Mouse (Mus musculus) inflammation-experienced regulatory T-cells, adult 6 months (primary cell): ENCODE data around the gene Nrd1. TPM values are rescaled to one million over a fixed set of nuclear protein-coding genes. Genes with fewer than 3 reads are reported as not detected.

ENCODE experiments used
- ATAC-seq: one replicate; pipeline ENCODE4 v1.8.0; 2017
- polyA plus RNA-seq, 3 experiments: library from polyadenylated mRNA; unstranded; fragments of 100-300 nt; shearing (Covaris generic); gene quantifications; one replicate each; pipeline ENCODE4 v1.2.1; 2017

The Nrd1 gene
- polyA plus RNA-seq, result 10 to 100 TPM; 45.7 to 77.6 (median 58.3) TPM

DNA sequence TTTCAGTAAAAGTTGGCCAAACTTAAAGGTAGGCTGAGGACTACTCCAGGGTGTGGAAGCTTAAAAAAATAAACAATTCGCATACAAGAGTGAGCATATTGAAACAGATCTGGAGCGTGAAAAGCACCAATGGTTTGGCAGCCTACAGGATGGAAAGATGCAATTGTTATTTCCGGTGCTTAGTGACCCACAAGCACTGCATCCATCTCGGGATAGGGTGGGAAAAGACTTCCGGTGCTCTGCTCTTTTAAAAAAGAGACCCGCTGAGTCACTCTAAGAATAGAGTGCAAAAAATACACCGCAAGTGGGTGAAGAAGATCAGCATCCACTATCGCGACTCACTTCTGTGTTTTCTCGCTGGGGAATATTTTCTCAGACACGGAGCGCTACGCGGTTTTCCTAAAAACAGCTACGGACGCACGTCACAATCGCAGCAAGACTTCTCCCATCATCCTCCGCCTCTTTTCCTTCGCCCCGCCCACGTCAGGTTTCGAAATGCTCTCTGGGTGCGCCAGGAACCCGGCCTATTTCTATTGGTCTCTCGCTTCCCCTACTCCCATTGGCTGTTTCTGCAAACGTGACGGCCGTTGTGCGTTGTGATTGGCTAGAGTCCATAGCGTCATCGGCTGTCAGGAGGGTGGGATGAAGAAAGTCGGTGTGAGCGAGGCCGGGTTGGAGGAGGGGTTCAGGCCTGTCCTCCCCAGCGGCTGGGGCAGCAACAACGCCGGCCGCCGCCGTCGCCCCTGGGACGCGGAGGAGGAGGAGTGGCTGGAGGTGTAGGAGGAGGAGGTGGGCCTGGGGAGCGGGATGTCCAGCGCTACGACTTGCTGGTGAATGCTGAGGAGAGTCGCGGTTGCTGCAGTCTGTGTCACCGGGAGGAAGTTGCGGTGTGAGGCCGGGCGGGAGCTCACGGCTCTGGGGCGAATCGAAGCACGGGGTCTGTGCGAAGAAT, at the start of gene Nrd1:
TSS of gene Nrd1 (plus strand) at position 657 of the 952 bp plus-strand sequence.
- ATAC-seq, result peak; percentile 94

DNA sequence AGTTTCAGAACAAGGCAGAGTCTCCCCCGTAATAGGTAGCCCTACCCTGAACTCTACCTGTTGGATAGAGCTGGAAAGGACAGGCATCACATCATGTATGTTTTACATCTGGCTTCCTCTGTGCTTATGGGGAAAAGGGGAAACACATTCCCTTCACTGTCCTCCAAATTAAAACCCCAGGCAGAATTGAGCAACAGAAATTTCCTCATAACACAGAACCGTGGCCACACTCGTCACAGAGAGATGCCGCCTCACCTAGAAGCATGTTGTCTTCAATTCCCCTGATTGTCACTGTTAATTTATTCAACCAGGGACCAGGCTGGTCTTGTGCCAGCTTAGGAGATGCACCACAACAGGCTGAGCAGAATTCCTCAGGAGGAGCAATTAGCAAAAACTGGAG, 48.8 kb upstream of the Nrd1 start:
- no peak for ATAC-seq

DNA sequence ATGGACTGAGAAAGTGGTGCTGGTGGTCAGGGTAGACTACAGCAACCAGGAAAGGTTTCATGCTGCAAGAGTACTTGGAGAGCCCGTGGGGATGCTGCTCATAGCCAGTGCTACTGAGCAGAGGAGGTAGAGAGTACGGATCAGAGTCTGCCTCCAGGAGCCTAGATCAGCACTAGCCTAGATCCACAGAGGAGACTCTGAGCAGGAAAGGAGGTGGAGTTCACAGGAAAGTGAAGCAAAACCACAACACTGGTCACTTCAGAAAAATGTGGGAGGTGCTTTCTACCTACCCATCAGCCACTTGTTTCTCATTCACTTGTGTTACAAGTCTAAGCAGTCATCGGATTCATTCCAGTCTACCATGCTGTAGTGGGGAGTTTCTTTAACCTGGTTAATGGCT, 40.8 kb upstream of the Nrd1 start:
- ATAC-seq, result no peak

DNA sequence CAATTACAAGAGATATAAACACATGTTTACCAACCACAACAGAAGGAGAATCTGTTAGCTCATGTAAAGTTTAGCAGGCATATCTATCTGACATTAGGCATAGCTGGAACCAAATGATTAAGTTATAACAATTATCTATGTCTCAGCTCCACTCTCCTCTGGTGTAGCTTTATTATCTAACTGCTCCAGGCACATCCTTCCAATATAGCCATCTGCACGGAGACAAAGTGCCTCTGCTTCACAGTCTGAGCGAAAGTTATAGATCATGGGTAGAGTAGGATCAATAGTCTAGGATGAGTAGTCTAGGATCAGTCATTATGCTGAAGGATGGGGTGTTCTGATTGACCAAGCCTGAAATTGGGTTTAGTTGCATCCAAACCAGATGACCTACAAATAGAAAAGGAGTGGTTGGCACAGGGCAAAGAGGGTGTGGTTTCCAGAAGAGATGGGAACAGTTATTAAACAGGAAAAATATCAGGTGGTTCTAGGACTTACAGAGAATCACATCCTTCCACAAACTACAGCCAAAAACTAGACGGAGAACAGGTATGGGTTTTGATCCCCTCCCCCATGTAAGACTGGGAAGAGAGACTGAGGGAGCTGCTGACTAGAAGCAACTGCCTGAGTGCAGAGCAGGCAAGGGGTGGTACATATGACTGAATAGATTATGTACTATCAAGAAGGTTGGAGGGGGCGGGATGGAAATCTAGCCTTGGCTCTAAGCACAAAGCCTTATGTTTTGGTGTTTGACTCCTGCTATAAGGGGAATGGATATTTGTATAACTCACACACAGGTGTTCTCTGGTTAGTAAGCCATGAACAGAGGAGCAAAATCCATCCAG, 39.6 kb upstream of the Nrd1 start:
- no peak for ATAC-seq

DNA sequence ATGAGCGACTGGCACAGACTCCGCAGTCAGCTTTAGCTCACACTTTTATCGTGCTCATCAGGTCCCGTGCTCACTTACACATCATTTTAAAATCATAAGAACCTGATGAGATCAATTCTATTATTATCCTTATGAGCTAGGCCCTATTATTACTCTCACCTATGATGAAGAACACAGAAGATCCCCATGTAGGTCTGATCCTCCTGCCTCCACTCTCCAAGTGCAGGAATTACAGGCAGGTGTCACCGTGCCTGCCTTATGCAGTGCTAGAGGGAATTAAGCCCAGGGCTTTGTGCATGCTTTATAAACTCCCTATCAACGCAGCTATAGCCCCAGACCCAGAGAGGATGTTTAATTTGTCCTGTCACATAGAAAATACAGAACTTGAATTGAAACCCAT, 37.4 kb upstream of the Nrd1 start:
- no peak for ATAC-seq

DNA sequence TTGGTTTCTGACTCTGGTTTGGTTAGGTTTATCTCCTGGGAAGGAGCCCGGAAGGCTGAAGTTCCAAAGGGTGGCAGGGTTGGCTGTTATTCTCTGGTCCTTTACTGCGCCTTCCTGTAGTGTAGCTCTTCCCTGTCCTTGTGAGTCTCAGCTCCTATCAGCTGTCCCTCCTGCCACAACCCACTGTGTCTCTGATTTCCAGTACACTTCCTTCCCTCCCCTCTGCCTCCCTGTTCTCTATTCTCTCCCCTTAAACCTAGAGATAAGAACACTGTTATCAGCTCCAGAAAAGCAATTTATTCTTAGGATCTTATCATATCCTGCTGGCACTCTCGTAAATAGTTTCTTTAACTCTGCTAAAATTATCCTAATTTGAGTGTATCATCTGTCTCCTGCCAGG, 30.9 kb upstream of the Nrd1 start:
- no peak for ATAC-seq

DNA sequence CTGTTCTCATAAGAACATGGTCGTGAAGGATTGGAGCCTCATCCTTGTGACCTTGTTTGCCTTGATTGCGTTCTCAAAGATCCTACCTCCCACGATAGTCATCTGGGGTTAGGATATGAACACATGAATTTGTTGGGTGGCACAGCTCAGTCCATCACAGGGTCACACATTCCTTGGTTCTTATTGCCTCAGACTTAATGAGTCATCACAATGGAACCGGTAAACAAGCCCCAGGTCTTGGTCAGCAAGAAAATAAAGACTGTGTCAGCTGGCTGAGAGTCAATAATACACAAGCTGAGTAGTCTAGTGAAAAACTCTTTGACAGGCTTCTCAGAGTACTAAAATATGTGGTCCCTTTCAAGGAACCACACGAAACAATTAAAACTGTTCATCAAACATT, 29.4 kb upstream of the Nrd1 start:
- ATAC-seq, result no peak

DNA sequence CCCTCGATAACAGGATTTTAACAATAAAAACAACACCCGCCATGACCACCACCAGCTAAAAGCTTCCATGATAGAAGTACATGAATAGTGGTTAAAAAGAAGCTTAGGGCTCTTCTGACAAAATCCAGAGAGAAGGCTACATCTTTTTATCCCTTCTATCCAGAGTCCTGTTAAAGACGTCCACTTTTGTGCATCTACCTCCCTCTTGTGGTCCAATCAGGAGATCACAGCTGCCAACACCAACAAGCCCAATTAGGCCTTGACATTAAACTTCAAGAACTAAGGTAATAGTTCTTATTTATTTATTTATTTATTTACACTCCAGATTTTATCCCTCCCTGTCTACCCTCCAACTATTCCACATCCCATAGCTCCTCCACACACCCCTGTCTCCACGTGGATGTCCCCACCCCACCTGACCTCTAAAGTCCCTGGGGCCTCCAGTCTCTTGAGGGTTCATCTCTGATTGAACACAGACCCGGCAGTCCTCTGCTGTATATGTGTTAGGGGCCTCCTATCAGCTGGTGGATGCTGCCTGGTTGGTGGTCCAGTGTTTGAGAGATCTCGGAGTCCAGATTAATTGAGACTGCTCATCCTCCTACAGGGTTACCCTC, 23.9 kb upstream of the Nrd1 start:
- ATAC-seq, result no peak

DNA sequence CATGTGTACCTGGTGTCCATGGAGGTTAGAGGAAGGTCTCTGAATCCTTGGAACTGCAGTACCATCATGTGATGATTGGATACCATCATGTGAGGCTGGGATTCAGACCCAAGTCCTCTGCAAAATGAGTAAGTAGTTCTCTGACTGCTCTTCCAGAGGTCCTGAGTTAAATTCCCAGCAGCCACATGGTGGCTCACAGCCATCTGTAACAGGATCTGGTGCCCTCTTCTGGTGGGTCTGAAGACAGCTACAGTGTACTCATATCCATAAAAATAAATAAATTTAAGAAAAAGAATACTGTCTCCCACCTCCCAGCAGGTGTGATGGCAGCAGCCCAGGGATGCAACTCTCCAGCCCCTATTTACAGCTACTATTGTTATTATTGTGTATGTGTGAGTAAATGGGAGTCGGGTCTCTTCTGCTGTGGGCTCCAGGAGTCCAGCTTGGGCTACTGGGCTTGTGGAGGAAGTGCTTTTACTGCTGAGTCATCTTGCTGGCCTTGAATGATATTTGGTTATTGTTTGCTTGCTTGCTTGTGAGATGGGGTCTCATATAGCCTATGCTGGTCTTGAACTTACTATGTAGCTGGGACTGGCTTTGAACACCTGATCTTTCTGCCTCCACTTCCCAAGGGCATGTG, 13.5 kb upstream of the Nrd1 start:
- ATAC-seq, result no peak

DNA sequence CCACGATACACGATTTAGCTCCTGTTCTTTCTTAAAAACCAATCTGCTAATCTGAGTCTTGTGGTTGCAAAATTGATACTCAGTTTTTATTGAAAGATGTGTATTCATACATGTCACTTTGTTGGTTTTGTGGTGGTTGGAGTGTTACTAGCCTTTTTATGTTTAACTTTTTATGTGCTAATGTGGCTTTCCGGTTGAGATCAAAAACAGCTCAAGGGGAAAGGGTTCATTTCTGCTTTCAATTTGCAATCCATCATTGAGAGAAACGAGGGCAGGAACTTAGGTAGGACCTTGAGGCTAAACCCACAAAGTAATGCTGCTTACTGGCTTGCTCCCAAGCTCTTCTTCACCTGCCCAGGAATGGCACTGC, 13.0 kb upstream of the Nrd1 start:
- peak; percentile 84 for ATAC-seq

DNA sequence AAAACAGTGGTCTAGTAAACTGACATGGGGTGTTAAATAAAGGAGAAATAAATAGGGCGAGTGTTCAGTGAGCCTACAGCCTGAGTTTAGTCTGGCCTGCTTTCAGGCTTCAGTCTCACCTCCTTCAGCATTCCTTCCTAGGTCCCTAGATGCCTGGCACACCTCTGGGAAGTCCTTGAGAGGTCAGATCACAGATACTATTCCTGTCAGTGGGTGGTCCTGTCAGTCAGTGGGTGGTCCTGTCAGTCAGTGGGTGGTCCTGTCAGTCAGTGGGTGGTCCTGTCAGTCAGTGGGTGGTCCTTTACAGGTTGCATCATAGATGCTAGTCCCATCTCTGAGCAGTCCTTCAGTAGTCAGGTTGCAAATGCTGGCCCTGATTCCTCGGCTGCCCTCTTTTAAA, 11.0 kb upstream of the Nrd1 start:
- no peak for ATAC-seq

DNA sequence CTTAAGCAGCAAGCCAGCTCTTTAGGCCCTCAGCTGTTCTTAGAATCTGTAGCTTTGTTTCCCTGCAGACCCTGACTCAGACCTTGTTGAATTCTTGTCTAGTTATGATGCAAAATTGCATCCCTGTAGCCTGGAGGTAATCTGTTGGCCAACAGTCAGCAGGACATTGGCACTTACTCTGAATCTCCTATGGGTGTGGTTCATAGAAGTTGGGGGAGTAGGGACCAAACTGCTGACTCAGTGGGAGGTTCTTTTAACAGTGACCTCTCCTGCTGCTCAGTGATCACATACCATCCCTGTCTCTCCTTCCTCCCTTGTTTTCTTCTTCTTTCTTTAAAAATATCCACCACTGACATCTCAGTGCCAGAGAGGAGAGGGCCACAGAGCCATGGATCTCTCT, 10.4 kb upstream of the Nrd1 start:
- no peak for ATAC-seq

DNA sequence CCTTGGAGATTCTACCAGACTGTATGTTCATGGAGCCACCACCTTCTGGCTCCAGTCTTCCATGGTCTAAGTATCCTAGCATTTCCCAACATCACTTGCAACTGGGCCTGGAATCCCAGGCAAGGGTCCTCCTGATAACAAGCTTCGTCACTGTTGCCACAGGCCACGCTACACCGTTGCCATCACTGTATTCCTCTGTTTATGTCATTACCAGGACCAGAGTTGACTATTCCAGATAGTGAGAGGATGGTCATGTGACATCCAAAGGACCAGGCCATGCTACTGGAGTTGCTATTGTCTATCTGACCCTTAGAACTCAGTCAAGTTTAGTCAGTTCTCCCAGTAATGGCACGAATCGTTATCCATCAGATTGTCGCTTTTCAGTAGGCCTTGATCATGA, 9.9 kb upstream of the Nrd1 start:
- ATAC-seq, result no peak

DNA sequence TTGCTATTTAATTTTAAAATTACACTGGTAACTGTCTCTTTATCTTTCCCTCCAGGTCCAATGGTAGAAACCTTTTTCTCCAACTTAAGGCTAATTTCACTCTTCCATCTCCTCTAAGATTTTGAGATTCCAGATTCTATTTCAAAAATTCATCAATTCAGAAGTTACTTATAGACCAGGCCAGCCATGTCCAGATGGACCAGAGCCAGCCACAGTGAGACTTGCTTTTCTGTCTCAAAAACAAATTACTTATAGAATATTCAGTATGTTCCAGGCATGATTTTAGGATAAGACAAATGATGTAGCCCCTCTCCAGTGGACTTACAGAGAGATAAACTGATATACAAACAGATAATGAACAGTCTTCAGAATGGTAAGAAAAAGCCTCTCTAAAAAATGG, 8.6 kb upstream of the Nrd1 start:
- ATAC-seq, result no peak

DNA sequence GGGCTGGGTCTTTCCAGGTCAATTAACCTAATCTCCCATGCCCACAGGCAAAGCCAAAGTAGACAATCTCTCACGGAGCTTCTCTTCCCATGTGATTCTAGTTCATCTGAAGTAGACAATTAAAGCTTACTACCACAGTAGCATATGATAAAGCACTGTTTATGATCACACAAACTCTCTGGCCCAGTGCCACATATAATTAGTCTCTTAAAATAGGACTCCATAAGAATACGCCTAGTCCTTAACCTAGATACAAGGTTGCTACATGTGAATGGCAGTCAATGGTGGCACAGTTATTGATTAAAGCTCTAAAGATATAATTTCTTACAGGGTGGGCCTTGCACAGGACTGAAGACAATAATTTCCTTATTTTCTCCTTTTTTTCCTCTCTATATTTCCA, 7.5 kb upstream of the Nrd1 start:
- ATAC-seq, result no peak

DNA sequence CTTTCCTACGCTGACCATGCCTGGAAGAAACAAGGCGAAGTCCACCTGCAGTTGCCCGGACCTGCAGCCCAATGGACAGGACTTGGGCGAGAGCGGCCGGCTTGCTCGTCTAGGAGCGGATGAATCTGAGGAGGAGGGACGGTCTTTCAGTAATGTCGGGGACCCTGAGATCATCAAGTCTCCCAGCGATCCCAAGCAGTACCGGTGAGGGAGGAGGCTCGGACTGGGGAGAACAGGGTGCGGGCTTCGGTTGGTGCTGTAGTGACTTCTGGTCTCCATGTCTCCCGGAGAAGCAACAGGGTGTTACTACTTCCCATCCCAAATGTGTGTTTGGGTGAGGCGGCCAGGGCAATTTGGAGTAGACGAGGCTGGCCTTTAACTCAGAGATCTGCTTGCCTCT, 506 bp downstream of the Nrd1 start:
- ATAC-seq, result peak; percentile 1

DNA sequence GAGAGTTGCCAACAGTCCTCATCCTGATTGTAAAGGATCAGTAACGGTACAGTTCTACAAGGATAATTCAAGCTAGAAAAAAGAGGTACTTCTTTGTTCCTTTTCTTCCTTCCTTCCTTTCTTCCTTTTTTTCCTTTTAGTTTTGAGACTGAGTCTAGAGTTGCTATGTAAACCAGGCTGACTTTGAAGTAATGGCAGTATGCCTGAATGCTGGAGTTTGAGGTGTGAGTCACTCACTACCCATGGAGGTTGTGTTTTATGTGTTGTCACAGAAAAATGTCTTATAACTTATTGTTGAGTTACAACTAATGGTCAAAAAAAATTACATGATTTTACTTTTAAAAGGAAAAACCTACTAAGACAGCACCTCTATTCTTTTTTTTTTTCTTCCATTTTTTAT, 7.6 kb downstream of the Nrd1 start:
- ATAC-seq, result no peak

DNA sequence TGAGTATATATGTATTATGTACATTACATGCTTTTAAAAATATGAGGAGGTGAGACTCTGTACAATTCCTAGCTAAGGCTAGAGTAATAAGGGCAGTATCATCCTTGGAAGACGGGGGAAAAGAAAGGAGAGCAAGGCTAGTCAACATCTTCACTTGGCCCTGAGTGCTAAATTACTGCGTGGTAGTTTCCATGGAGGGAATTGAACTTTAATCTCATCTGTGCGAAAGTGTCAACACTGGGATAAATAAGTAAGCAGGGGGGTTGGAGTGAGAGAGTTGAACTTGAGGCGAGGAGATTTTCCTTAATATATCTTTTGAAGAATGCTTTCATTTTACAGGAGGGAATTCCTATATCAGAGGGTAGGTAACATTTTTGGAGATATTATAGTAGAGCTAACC, 13.6 kb downstream of the Nrd1 start:
- no peak for ATAC-seq

DNA sequence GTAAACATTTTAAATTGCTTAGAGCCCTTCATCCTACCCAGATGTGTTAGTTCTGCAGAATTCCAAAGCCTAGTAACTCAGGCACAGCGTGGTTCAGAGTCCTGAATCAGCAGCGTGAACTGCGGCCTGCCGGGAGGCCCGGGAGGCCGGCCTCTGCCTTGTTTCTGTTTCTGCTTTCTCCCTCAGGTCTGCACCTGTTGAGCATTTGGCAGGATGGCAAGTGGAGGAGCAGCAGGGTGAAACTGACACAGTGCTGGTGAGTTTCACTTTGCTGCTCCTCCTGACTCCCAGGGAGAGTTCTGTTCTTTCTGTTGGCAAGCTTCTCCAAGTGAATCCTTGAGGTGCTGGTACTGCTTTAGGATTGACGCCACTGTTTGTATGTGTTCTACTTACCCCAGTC, 17.0 kb downstream of the Nrd1 start:
- no peak for ATAC-seq

DNA sequence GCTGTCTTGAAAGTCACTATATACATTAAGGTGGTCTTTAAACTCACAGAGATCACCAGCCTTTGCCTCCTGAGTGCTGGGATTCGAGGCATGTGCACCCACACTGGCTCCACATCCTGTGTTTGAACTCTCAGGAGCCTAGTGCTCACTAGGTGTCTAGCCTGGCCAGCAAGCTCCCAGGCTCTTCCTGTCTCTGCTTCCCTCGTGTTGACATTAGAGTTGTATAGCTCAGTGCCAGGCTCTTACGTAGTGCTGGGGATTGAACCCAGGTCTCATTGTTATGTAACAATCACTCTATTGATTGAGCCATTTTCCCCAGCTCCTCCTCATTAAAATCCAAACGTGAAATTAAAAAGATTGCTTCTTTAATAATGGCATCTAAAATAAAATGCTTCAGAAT, 18.8 kb downstream of the Nrd1 start:
- no peak for ATAC-seq

DNA sequence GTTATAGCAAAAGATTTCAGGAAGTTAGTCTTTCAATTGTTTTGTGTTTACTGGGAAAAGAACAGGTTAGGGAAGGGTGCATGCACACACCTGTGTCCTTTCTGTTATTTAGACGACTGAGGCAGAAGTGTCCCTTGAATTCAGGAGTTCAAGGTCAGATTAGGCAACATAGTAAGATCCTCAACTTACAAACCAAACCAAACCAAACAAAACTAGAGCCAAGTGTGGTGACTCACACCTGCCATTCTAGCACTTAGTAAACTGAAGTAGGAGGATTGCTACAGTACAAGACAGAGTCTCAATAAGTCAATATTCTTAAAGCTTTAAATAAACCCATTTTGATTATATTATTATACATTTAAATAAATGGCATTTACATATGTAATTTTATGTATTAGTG, 21.5 kb downstream of the Nrd1 start:
- ATAC-seq, result no peak

DNA sequence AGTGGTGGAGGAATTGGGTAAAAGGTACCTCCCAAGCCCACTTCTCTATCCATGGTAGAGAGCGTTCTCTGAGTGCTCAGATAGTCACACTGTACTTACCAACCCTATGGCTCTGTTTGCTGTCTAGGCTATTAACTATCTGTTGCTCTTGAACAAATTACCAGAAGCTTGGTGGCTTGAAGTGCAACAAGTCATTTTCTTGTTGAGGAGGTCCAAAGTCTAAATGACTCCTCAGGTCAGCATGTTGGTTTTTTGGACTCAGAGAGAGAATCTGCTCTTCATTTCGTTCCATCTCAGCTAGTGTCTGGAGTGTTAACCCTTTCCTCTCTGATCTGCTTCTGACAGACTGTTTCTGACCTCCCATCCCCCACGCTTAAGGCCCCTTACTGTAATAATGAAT, 24.6 kb downstream of the Nrd1 start:
- ATAC-seq, result no peak

DNA sequence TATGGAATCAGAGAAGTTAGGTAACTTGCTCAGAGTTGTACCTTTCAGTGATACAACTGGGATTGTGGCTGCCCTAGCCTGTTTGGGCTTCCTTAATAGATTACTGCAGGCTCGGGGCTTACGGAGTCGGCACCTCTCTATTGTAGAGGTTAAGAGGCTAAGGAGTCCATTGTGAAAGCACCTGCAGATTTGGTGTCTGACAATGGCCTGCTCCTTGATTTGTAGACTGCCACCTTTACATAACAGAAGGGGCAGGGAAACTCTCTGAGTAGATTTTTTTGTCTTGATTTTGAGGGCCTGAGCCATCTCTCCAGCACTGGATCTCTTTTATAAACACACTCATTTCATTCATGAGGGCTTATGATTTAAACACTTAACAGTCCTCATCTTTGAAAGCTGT, 26.1 kb downstream of the Nrd1 start:
- no peak for ATAC-seq
